Mouse (Mus musculus): ENCODE measurements around the gene Prkd3. TPM values are rescaled to one million over a fixed set of nuclear protein-coding genes. Genes with fewer than 3 reads are reported as not detected.
A peak's percentile ranks its signal among the peaks of the same experiment; 100 is the strongest.

Prkd3 gene
- polyA plus RNA-seq, 1 experiment from 2014 or later = 21.8 TPM

- H3K36me3 ChIP-seq = peaks cover 41% of the 10 kb centered on the region
- no peaks in the 10 kb centered on the region for H3K27me3 ChIP-seq
- 77% methylated on average over 2 of the region's 2 CpGs for WGBS
Observed at GRCm38 (mm10) chr17:78935857-78936256, 84.8 kb downstream of the Prkd3 start.

GRCm38 (mm10) chr17:78917696-78918095, 102.9 kb downstream of the Prkd3 start:
- no peaks in the 10 kb centered on the region for H3K9me3 ChIP-seq (replicated peaks)
- H3K27ac ChIP-seq = 0 out of 2 replicates have a peak overlapping the region, but pooled peaks have one; percentile 87
- H3K36me3 ChIP-seq = peaks cover 37% of the 10 kb centered on the region
- no peak for ATAC-seq (replicated peaks; ENCODE audit: insufficient number of reproducible peaks, insufficient read depth, low FRiP score, low read depth)
- H3K4me2 ChIP-seq = peak overlapping the region; percentile 76
- WGBS = 43% methylated on average over 6 of the region's 6 CpGs
- H3K4me1 ChIP-seq (replicated peaks) = peaks cover 16% of the 10 kb centered on the region
- no peak overlapping the region for H3K4me3 ChIP-seq
- no peaks in the 10 kb centered on the region for H3K27me3 ChIP-seq
- no peak overlapping the region for H3K9ac ChIP-seq

More at GRCm38 (mm10) chr17:78935857-78936256, 84.8 kb downstream of the Prkd3 start:
- peak overlapping the region; percentile 79 for H3K4me2 ChIP-seq
- H3K9me3 ChIP-seq (replicated peaks) = no peaks in the 10 kb centered on the region
- ATAC-seq (replicated peaks; ENCODE audit: insufficient number of reproducible peaks, insufficient read depth, low FRiP score, low read depth) = no peak
- peak overlapping the region; percentile 75 for H3K9ac ChIP-seq
- H3K27ac ChIP-seq = no peak overlapping the region
- peak overlapping the region; percentile 76 for H3K4me3 ChIP-seq
- H3K4me1 ChIP-seq (replicated peaks) = peaks cover 17% of the 10 kb centered on the region

- peak overlapping the region; percentile 76 for H3K4me2 ChIP-seq
- peaks cover 16% of the 10 kb centered on the region for H3K4me1 ChIP-seq (replicated peaks)
- H3K9ac ChIP-seq = peak overlapping the region; percentile 77
- H3K36me3 ChIP-seq = peaks cover 31% of the 10 kb centered on the region
- no peaks in the 10 kb centered on the region for H3K27me3 ChIP-seq
- peak overlapping the region; percentile 87 for H3K27ac ChIP-seq
- H3K4me3 ChIP-seq = peak overlapping the region; percentile 69
- WGBS = 3% methylated on average over 11 of the region's 11 CpGs
- H3K9me3 ChIP-seq (replicated peaks) = no peaks in the 10 kb centered on the region
- ATAC-seq (replicated peaks; ENCODE audit: insufficient number of reproducible peaks, insufficient read depth, low FRiP score, low read depth) = no peak
Observed at GRCm38 (mm10) chr17:78916899-78917298, 103.7 kb downstream of the Prkd3 start.

- Histone ChIP-seq H3K4me3 (peak within 1 kb of the TSS; percentile 69), H3K36me3 (peaks cover 26% of the 10 kb centered on the region), H3K4me1 (replicated peaks) (peaks cover 16% of the 10 kb centered on the region), H3K9ac (peak within 1 kb of the TSS; percentile 77), H3K9me3 (replicated peaks) (no peaks in the 10 kb centered on the region), H3K27ac (peak within 1 kb of the TSS; percentile 87), H3K27me3 (no peaks in the 10 kb centered on the region), H3K4me2 (peak within 1 kb of the TSS; percentile 76)
- peak; percentile 93 for ATAC-seq (replicated peaks; ENCODE audit: insufficient number of reproducible peaks, insufficient read depth, low FRiP score, low read depth)
- under 1% methylated on average over 37 of the region's 37 CpGs for WGBS
Observed at GRCm38 (mm10) chr17:78916369-78916813, 104.2 kb downstream of the Prkd3 start, which contains the start of gene Cebpzos. TSS of gene Cebpzos (plus strand) at chr17:78916500.

GRCm38 (mm10) chr17:78915772-78916171, 104.8 kb downstream of the Prkd3 start:
- Histone ChIP-seq H3K4me2 (peak overlapping the region; percentile 76), H3K4me3 (peak overlapping the region; percentile 69), H3K9me3 (replicated peaks) (no peaks in the 10 kb centered on the region), H3K36me3 (peaks cover 21% of the 10 kb centered on the region), H3K4me1 (replicated peaks) (peaks cover 16% of the 10 kb centered on the region), H3K27me3 (no peaks in the 10 kb centered on the region), H3K9ac (peak overlapping the region; percentile 77), H3K27ac (peak overlapping the region; percentile 87)
- ATAC-seq (replicated peaks; ENCODE audit: insufficient number of reproducible peaks, insufficient read depth, low FRiP score, low read depth) = no peak
- WGBS = 51% methylated on average over 6 of the region's 6 CpGs

GRCm38 (mm10) chr17:78913921-78914320, 106.7 kb downstream of the Prkd3 start:
- no peak for ATAC-seq (replicated peaks; ENCODE audit: insufficient number of reproducible peaks, insufficient read depth, low FRiP score, low read depth)
- H3K4me3 ChIP-seq = no peak overlapping the region
- no peak overlapping the region for H3K9ac ChIP-seq
- peaks cover 16% of the 10 kb centered on the region for H3K4me1 ChIP-seq (replicated peaks)
- 65% methylated on average over 3 of the region's 3 CpGs for WGBS
- H3K27me3 ChIP-seq = no peaks in the 10 kb centered on the region
- peaks cover 4% of the 10 kb centered on the region for H3K36me3 ChIP-seq
- H3K27ac ChIP-seq = no peak overlapping the region
- no peaks in the 10 kb centered on the region for H3K9me3 ChIP-seq (replicated peaks)
- no peak overlapping the region for H3K4me2 ChIP-seq

- 19% methylated on average over 6 of the region's 6 CpGs for WGBS
- Histone ChIP-seq H3K4me2 (peak overlapping the region; percentile 69), H3K27me3 (peaks cover 3% of the 10 kb centered on the region; the same call in 1 of the 2 replicates), H3K9me3 (replicated peaks) (no peaks in the 10 kb centered on the region), H3K4me1 (replicated peaks) (peaks cover 15% of the 10 kb centered on the region), H3K27ac (peak overlapping the region; percentile 60), H3K4me3 (peak overlapping the region; percentile 56), H3K36me3 (no peaks in the 10 kb centered on the region), H3K9ac (0 out of 2 replicates have a peak overlapping the region, but pooled peaks have one; percentile 22)
- no peak for ATAC-seq (replicated peaks; ENCODE audit: insufficient number of reproducible peaks, insufficient read depth, low FRiP score, low read depth)
Observed at GRCm38 (mm10) chr17:78912861-78913281, 107.7 kb downstream of the Prkd3 start.

DNA sequence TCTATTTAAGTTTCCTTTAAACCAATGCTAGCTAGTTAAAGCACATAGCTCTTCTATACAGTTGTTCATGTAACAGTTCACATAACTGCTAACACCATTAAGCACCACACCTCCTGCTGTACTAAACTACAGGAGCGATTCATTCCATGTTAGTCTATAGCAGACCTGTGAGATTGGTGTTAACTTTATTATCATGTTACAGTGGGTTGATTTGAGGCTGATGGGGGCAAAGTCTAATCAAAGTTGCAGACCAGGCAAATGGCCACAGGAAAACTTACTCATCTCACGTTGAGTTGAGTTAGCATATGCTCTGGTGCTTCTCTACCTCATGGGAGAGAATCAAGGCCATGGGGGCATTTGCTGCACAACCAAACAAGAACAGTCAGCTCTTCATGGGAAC, 111.2 kb downstream of the Prkd3 start:
- Histone ChIP-seq H3K27me3 (peaks cover 3% of the 10 kb centered on the region; the same call in 1 of the 2 replicates), H3K9me3 (replicated peaks) (no peaks in the 10 kb centered on the region), H3K9ac (no peak overlapping the region), H3K4me3 (no peak overlapping the region), H3K4me1 (replicated peaks) (no peaks in the 10 kb centered on the region), H3K4me2 (no peak overlapping the region), H3K36me3 (no peaks in the 10 kb centered on the region), H3K27ac (no peak overlapping the region)
- WGBS = 71% methylated on average over 2 of the region's 2 CpGs
- no peak for ATAC-seq (replicated peaks; ENCODE audit: insufficient number of reproducible peaks, insufficient read depth, low FRiP score, low read depth)

- Histone ChIP-seq H3K4me3 (no peak within 1 kb of the TSS), H3K27me3 (peaks cover 3% of the 10 kb centered on the region; the same call in 1 of the 2 replicates), H3K9me3 (replicated peaks) (no peaks in the 10 kb centered on the region), H3K9ac (no peak within 1 kb of the TSS), H3K4me1 (replicated peaks) (no peaks in the 10 kb centered on the region), H3K4me2 (no peak within 1 kb of the TSS), H3K27ac (no peak within 1 kb of the TSS), H3K36me3 (no peaks in the 10 kb centered on the region)
- no peak for ATAC-seq (replicated peaks; ENCODE audit: insufficient number of reproducible peaks, insufficient read depth, low FRiP score, low read depth)
- WGBS = 79% methylated on average over 5 of the region's 5 CpGs
Observed at GRCm38 (mm10) chr17:78906892-78907291, 113.7 kb downstream of the Prkd3 start, which contains the start of gene Sult6b1. TSS of gene Sult6b1 (minus strand) at chr17:78906992.

DNA sequence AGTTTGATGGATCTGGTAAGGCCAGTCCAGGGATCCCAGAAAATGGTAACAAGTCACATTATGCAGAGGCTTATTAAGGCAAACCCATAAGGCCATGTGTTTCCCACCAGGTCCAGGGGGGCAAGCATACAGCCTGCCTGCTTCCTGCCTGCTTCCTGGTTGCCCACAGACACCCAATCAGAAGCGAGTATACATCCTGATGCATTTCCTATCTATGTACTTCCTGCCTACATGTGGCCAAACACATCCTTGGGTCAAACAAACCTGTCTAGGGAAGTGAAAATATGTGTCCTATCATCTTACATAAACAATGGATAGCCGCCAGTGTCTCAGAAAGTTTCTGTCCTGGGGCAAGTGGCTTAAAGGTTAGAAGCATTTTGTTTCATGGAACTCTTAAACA, 117.5 kb downstream of the Prkd3 start:
- ATAC-seq (replicated peaks; ENCODE audit: insufficient number of reproducible peaks, insufficient read depth, low FRiP score, low read depth) = no peak
- H3K36me3 ChIP-seq = no peaks in the 10 kb centered on the region
- H3K4me3 ChIP-seq = no peak overlapping the region
- H3K4me1 ChIP-seq (replicated peaks) = no peaks in the 10 kb centered on the region
- H3K27me3 ChIP-seq = no peaks in the 10 kb centered on the region
- no peaks in the 10 kb centered on the region for H3K9me3 ChIP-seq (replicated peaks)
- no peak overlapping the region for H3K27ac ChIP-seq
- WGBS = 71% methylated on average over 2 of the region's 2 CpGs
- no peak overlapping the region for H3K9ac ChIP-seq
- no peak overlapping the region for H3K4me2 ChIP-seq

Measured in heart, embryonic 15.5 days (tissue).